Mouse (Mus musculus): ENCODE data around the gene Rnf215.
"Not testable (repeated sequence)": the region's sequence is repeated elsewhere in the genome, so short reads cannot be mapped to it uniquely, and the experiment has no call there.

The Rnf215 gene

GRCm38 (mm10) chr11:4113970-4114369, 21.0 kb upstream of the Rnf215 start:
- no peak for DNase-seq (ENCODE audit: low spot score)

GRCm38 (mm10) chr11:4114541-4114940, 20.5 kb upstream of the Rnf215 start:
- not testable (repeated sequence) for DNase-seq (ENCODE audit: low spot score)

GRCm38 (mm10) chr11:4115407-4115806, 19.6 kb upstream of the Rnf215 start:
- DNase-seq (ENCODE audit: low spot score) = no peak

- no peak for DNase-seq (ENCODE audit: low spot score)
These were observed 18.4 kb upstream of the Rnf215 start for GRCm38 (mm10) chr11:4116458-4117141.

GRCm38 (mm10) chr11:4117372-4118071, 17.5 kb upstream of the Rnf215 start:
- DNase-seq (ENCODE audit: low spot score) = no peak

- DNase-seq (ENCODE audit: low spot score) = no peak
These were observed 16.7 kb upstream of the Rnf215 start for GRCm38 (mm10) chr11:4118081-4118921.

- no peak for DNase-seq (ENCODE audit: low spot score)
These were observed 15.4 kb upstream of the Rnf215 start for GRCm38 (mm10) chr11:4119635-4120034.

GRCm38 (mm10) chr11:4121691-4122090, 13.3 kb upstream of the Rnf215 start:
- no peak for DNase-seq (ENCODE audit: low spot score)

GRCm38 (mm10) chr11:4122226-4122625, 12.8 kb upstream of the Rnf215 start:
- DNase-seq (ENCODE audit: low spot score) = no peak

GRCm38 (mm10) chr11:4122742-4123579, 12.0 kb upstream of the Rnf215 start, which contains the start of gene Sec14l2:
Gene Sec14l2, minus strand, starts transcription at chr11:4123415.
- DNase-seq (ENCODE audit: low spot score) = no peak

- DNase-seq (ENCODE audit: low spot score) = no peak
These were observed 11.1 kb upstream of the Rnf215 start for GRCm38 (mm10) chr11:4123922-4124321.

GRCm38 (mm10) chr11:4127059-4127458, 7.9 kb upstream of the Rnf215 start:
- no peak for DNase-seq (ENCODE audit: low spot score)

- DNase-seq (ENCODE audit: low spot score) = not testable (repeated sequence)
These were observed 6.5 kb upstream of the Rnf215 start for GRCm38 (mm10) chr11:4128461-4128860.

GRCm38 (mm10) chr11:4133450-4133849, 1.6 kb upstream of the Rnf215 start:
- DNase-seq (ENCODE audit: low spot score) = no peak

- DNase-seq (ENCODE audit: low spot score) = no peak
These were observed 602 bp upstream of the Rnf215 start for GRCm38 (mm10) chr11:4134400-4134799.

- DNase-seq (ENCODE audit: low spot score) = no peak
These were observed 4.0 kb downstream of the Rnf215 start for GRCm38 (mm10) chr11:4138964-4139363.

- no peak for DNase-seq (ENCODE audit: low spot score)
These were observed 6.5 kb downstream of the Rnf215 start for GRCm38 (mm10) chr11:4141505-4141904.

GRCm38 (mm10) chr11:4142352-4142751, 7.3 kb downstream of the Rnf215 start:
- no peak for DNase-seq (ENCODE audit: low spot score)

- DNase-seq (ENCODE audit: low spot score) = no peak
These were observed 8.5 kb downstream of the Rnf215 start for GRCm38 (mm10) chr11:4143281-4144062.

- DNase-seq (ENCODE audit: low spot score) = no peak
These were observed 11.4 kb downstream of the Rnf215 start for GRCm38 (mm10) chr11:4146381-4146780.

GRCm38 (mm10) chr11:4147098-4147497, 12.1 kb downstream of the Rnf215 start:
- DNase-seq (ENCODE audit: low spot score) = no peak

Data from layer of hippocampus, adult 9-10 months (tissue).